Mouse (Mus musculus) embryonic facial prominence, embryonic 14.5 days (tissue): ENCODE measurements around the gene Pigw. TPM values are rescaled to one million over a fixed set of nuclear protein-coding genes. Genes with fewer than 3 reads are reported as not detected.

Experiments
- ATAC-seq: fragments of 200-750 bp; cut with Nextera tagmentation; 2 replicates; pipeline ENCODE4 v1.8.0; 2017; ENCODE audit warnings: low read depth, moderate number of reproducible peaks, moderate TSS enrichment
- DNase-seq: peaks from one replicate; pipeline ENCODE4 v3.0.0-alpha.2; 2015; ENCODE audit warnings: low spot score
- H3K27ac ChIP-seq: fragments of 300-500 bp; sonication (generic); replicated peaks from 2 replicates; pipeline ENCODE4 v1.5.1; 2014; ENCODE audit warnings: low read depth, mild to moderate bottlenecking, low read length, moderate library complexity
- H3K27me3 ChIP-seq: fragments of 300-500 bp; sonication (generic); replicated peaks from 2 replicates; pipeline ENCODE4 v1.6.1; 2014; ENCODE audit warnings: low read length; ENCODE audit not compliant: control insufficient read depth, insufficient read depth
- H3K36me3 ChIP-seq: fragments of 300-500 bp; sonication (generic); 2 replicates; pipeline ENCODE4 v1.6.1; 2014; ENCODE audit warnings: low read length, mixed read lengths; ENCODE audit not compliant: control insufficient read depth, insufficient read depth
- H3K4me1 ChIP-seq: fragments of 300-500 bp; sonication (generic); 2 replicates; pipeline ENCODE4 v1.6.1; 2014; ENCODE audit warnings: antibody characterized with exemption, low read length; ENCODE audit not compliant: control insufficient read depth, insufficient read depth
- H3K4me2 ChIP-seq: fragments of 300-500 bp; sonication (generic); 2 replicates; pipeline ENCODE4 v1.6.1; 2014; ENCODE audit warnings: low read depth, mild to moderate bottlenecking, low read length, moderate library complexity, mixed read lengths
- H3K4me3 ChIP-seq: fragments of 300-500 bp; sonication (generic); 2 replicates; pipeline ENCODE4 v1.5.1; 2014; ENCODE audit warnings: low read depth, mild to moderate bottlenecking, low read length
- H3K9ac ChIP-seq: fragments of 300-500 bp; sonication (generic); 2 replicates; pipeline ENCODE4 v1.6.1; 2014; ENCODE audit warnings: low read depth, mild to moderate bottlenecking, low read length, moderate library complexity, mixed read lengths
- H3K9me3 ChIP-seq: fragments of 300-500 bp; sonication (generic); 2 replicates; pipeline ENCODE4 v1.6.1; 2016; ENCODE audit warnings: low read length; ENCODE audit not compliant: control insufficient read depth
- WGBS: fragments of 180-500 bp; shearing (Covaris S2); extraction: QIAGEN DNeasy Blood & Tissue Kit; methylation state at CpG from one replicate; pipeline ENCODE4 v1.1.7; 2014; 5-methylcytosine and 5-hydroxymethylcytosine counted together
- polyA plus RNA-seq: library from polyadenylated mRNA; unstranded; fragments of >200 nt; fragmentation: Nextera tagmentation; extraction: Ambion mirVana; gene quantifications from 2 replicates; pipeline ENCODE4 v1.2.1, GENCODE M21; 2014

Pigw gene
- polyA plus RNA-seq: 2.3 and 3.1 TPM in 2 replicates

GRCm38 (mm10) chr11:84879772-84880464 is at the start of gene Pigw, which contains the start of gene Myo19:
Pigw (minus strand) TSS chr11:84880285.
Myo19 (plus strand) TSS chr11:84880148.
- WGBS: 0% methylated on average over 27 of the region's 81 CpGs
- Histone ChIP-seq H3K9ac (peak within 1 kb of the TSS; percentile 77), H3K27ac (peak within 1 kb of the TSS; percentile 92), H3K4me3 (peak within 1 kb of the TSS; percentile 75), H3K36me3 (peaks cover 21% of the 10 kb centered on the region), H3K9me3 (no peaks in the 10 kb centered on the region), H3K4me1 (peaks cover 10% of the 10 kb centered on the region), H3K27me3 (no peaks in the 10 kb centered on the region), H3K4me2 (peak within 1 kb of the TSS; percentile 73)
- DNase-seq (peak; percentile 93), ATAC-seq (peak; percentile 96)

DNA sequence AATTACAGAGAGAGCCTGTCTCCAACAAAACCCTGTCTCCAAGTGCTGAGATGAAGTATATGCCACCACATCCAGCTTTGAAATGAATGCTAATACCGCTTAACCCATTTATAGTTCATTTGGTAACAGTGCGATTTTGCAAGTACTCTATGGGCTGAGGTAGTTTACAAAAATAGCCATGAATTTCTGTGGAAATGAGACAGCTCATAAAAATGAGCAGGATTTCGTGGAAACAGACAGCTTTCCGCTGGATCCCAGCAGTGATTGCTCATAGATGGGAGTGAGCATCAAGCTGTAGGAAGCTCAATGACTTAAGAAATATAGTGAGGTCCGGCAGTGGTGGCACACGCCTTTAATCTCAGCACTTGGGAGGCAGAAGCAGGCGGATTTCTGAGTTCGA is 40.9 kb upstream of the Pigw start:
- 85% methylated on average over 8 of the region's 8 CpGs for WGBS
- Histone ChIP-seq H3K9ac (no peak overlapping the region), H3K36me3 (no peaks in the 10 kb centered on the region), H3K27me3 (no peaks in the 10 kb centered on the region), H3K4me2 (no peak overlapping the region), H3K4me3 (no peak overlapping the region), H3K9me3 (no peaks in the 10 kb centered on the region), H3K4me1 (no peaks in the 10 kb centered on the region), H3K27ac (no peak overlapping the region)
- DNase-seq: no peak
- ATAC-seq: no peak

- DNase-seq (no peak), ATAC-seq (no peak)
- Histone ChIP-seq H3K4me3 (no peak overlapping the region), H3K27ac (no peak overlapping the region), H3K4me2 (no peak overlapping the region), H3K27me3 (no peaks in the 10 kb centered on the region), H3K4me1 (no peaks in the 10 kb centered on the region), H3K9ac (no peak overlapping the region), H3K9me3 (no peaks in the 10 kb centered on the region), H3K36me3 (no peaks in the 10 kb centered on the region)
- 71% methylated on average over 7 of the region's 7 CpGs for WGBS
Measured at GRCm38 (mm10) chr11:84919951-84920350, 39.9 kb upstream of the Pigw start.

DNA sequence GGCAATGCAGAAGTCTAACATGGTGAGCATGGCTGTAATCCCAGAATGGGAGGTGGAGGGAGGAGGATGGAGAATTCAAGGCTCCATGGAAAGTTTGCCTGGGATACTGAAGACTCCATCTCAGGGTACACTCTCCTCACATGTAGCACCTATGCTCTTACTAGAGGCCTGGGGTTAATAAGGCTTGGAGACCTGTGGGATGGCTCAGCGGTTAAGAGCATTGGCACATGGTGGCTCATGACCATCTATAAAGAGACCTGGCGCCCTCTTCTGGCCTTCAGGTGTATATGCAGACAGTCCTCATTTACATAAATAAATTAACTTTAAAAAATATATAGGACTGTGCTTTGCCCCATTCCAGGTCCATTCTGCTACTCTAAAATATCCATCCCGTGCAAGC is 39.2 kb upstream of the Pigw start:
- Histone ChIP-seq H3K27ac (no peak overlapping the region), H3K4me3 (no peak overlapping the region), H3K9ac (no peak overlapping the region), H3K4me1 (no peaks in the 10 kb centered on the region), H3K9me3 (no peaks in the 10 kb centered on the region), H3K36me3 (no peaks in the 10 kb centered on the region), H3K4me2 (no peak overlapping the region), H3K27me3 (no peaks in the 10 kb centered on the region)
- DNase-seq (peak; percentile 29), ATAC-seq (no peak)
- 38% methylated on average over 3 of the region's 3 CpGs for WGBS

DNA sequence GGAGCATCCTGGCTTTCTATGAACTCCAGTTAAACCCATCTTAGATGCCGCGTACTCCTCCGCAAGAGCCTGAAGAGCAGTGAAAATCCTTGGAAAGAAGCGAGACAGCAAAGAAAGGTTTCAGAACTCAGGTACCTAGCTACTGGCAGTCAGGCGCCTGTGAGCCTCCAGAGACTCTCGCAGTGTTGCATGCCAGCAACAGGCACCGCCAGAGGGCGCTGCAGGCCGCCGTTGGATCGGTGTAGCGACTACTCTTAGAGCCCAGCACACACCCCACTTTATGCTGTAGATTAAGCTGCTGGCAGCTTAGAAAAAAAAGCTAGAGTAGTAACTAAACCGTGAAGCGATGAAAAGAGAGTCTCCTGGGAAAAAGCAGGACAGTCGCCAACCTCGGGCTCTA is 38.3 kb upstream of the Pigw start:
- H3K4me2 ChIP-seq: peak overlapping the region; percentile 18
- no peak overlapping the region for H3K27ac ChIP-seq
- 6% methylated on average over 16 of the region's 16 CpGs for WGBS
- H3K9me3 ChIP-seq: no peaks in the 10 kb centered on the region
- H3K9ac ChIP-seq: no peak overlapping the region
- H3K4me1 ChIP-seq: no peaks in the 10 kb centered on the region
- ATAC-seq (peak; percentile 82), DNase-seq (peak; percentile 79)
- H3K27me3 ChIP-seq: no peaks in the 10 kb centered on the region
- 0 out of 2 replicates have a peak overlapping the region, but pooled peaks have one; percentile 12 for H3K4me3 ChIP-seq
- H3K36me3 ChIP-seq: peaks cover 7% of the 10 kb centered on the region; the same call in 1 of the 2 replicates

GRCm38 (mm10) chr11:84916703-84917300 is 36.7 kb upstream of the Pigw start:
- Histone ChIP-seq H3K4me2 (peak overlapping the region; percentile 77), H3K4me3 (peak overlapping the region; percentile 91), H3K27me3 (no peaks in the 10 kb centered on the region), H3K4me1 (no peaks in the 10 kb centered on the region), H3K27ac (no peak overlapping the region), H3K9ac (peak overlapping the region; percentile 82), H3K9me3 (no peaks in the 10 kb centered on the region), H3K36me3 (peaks cover 20% of the 10 kb centered on the region; the same call in 1 of the 2 replicates)
- 61% methylated on average over 7 of the region's 7 CpGs for WGBS
- DNase-seq (no peak), ATAC-seq (no peak)

GRCm38 (mm10) chr11:84916053-84916702 is 36.1 kb upstream of the Pigw start, which contains the start of gene Znhit3:
Znhit3 (minus strand) TSS chr11:84916366.
- peak within 1 kb of the TSS; percentile 39; the same call in 1 of the 2 replicates for H3K27ac ChIP-seq

GRCm38 (mm10) chr11:84914673-84915072 is 34.6 kb upstream of the Pigw start:
- Histone ChIP-seq H3K4me1 (no peaks in the 10 kb centered on the region), H3K9me3 (no peaks in the 10 kb centered on the region), H3K4me3 (no peak overlapping the region), H3K4me2 (peak overlapping the region; percentile 77; the same call in 1 of the 2 replicates), H3K9ac (no peak overlapping the region), H3K27me3 (no peaks in the 10 kb centered on the region), H3K36me3 (peaks cover 38% of the 10 kb centered on the region), H3K27ac (no peak overlapping the region)
- DNase-seq (no peak), ATAC-seq (no peak)
- WGBS: 85% methylated on average over 5 of the region's 5 CpGs

More at GRCm38 (mm10) chr11:84916053-84916702, 36.1 kb upstream of the Pigw start, which contains the start of gene Znhit3:
- no peaks in the 10 kb centered on the region for H3K27me3 ChIP-seq
- H3K4me3 ChIP-seq: peak within 1 kb of the TSS; percentile 91
- peak within 1 kb of the TSS; percentile 77 for H3K4me2 ChIP-seq
- DNase-seq: peak; percentile 97
- no peaks in the 10 kb centered on the region for H3K9me3 ChIP-seq
- peak within 1 kb of the TSS; percentile 82 for H3K9ac ChIP-seq
- peaks cover 25% of the 10 kb centered on the region for H3K36me3 ChIP-seq
- 5% methylated on average over 17 of the region's 34 CpGs for WGBS
- peak; percentile 95 for ATAC-seq
- no peaks in the 10 kb centered on the region for H3K4me1 ChIP-seq
